Mouse (Mus musculus): Measurements from ENCODE around the gene Flrt3. TPM values are rescaled to one million over a fixed set of nuclear protein-coding genes. Genes with fewer than 3 reads are reported as not detected.

Flrt3 gene
- total RNA-seq, 2 experiments from 2014 or later = 5.2 to 6.7 TPM

DNA sequence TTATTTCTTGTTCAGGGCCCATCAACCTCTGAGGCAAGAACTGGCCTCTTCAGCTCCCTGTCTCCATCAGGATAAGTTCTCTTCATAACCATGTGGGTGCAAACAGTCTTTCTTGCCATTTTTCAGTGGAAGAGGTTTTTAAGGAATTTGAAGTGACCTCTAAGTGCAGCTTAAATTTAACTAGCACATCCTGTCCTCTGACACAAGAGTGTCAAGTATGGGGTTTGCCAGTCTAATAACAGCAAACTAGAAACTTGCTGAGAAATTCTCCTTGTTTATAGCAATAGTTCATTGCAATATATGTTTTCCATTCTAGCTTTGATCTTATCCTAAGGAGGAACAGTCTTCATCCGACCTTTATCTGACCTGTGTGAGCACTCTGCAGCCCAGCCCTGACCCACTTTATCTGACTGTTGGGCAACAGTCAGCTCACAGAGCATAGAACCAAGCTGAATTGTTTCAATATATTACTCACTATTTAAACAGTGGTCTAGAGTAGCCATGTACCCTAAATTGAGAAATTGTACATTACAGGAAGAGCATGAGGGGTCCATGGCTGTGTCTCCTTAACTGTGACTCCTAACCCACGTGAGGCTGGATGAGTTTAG lies 49.4 kb downstream of the Flrt3 start:
- no peak for DNase-seq

DNA sequence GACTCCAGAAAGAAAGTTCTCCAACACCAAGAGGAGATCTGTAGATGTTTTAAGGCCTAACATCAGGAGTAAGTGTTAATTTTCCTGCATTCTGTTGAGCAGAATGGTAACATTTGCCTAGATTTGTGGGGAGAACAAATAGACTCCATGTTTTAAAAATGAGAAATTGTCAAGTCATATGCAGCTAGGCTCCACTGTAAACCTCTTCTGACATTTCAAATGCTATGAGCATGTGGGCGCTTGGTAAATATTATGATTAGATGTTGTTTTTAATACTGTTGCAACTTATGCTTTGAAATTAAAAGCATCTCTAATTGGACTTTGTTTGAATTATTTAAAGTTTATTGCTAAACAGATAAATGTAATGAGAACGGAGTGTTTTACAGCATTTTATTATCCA lies 55.8 kb downstream of the Flrt3 start:
- no peak for DNase-seq

All from adrenal gland, postnatal 10 days (tissue).